Mouse (Mus musculus): ENCODE results near the gene D430042O09Rik.
"Not testable (repeated sequence)": the region's sequence is repeated elsewhere in the genome, so short reads cannot be mapped to it uniquely, and the experiment has no call there.

The D430042O09Rik gene

GRCm38 (mm10) chr7:125707593-125708022, at the start of gene D430042O09Rik, which contains the start of gene Gtf3c1:
D430042O09Rik (plus strand) TSS chr7:125707888.
Gtf3c1 (minus strand) TSS chr7:125707780.
- peak; percentile 99 for DNase-seq (ENCODE audit: inconsistent ontology term)

- no peak for DNase-seq (ENCODE audit: inconsistent ontology term)
These were observed 44.0 kb upstream of the D430042O09Rik start for GRCm38 (mm10) chr7:125663654-125664053.

GRCm38 (mm10) chr7:125670865-125671264, 36.8 kb upstream of the D430042O09Rik start:
- DNase-seq (ENCODE audit: inconsistent ontology term): no peak

- no peak for DNase-seq (ENCODE audit: inconsistent ontology term)
These were observed 36.3 kb upstream of the D430042O09Rik start for GRCm38 (mm10) chr7:125671396-125671795.

GRCm38 (mm10) chr7:125674916-125675315, 32.8 kb upstream of the D430042O09Rik start:
- DNase-seq (ENCODE audit: inconsistent ontology term): peak; percentile 4

- peak; percentile 81 for DNase-seq (ENCODE audit: inconsistent ontology term)
These were observed 28.9 kb upstream of the D430042O09Rik start for GRCm38 (mm10) chr7:125678756-125679155.

GRCm38 (mm10) chr7:125679936-125680335, 27.8 kb upstream of the D430042O09Rik start:
- no peak for DNase-seq (ENCODE audit: inconsistent ontology term)

- DNase-seq (ENCODE audit: inconsistent ontology term): no peak
These were observed 17.2 kb upstream of the D430042O09Rik start for GRCm38 (mm10) chr7:125690516-125690915.

GRCm38 (mm10) chr7:125694056-125694455, 13.6 kb upstream of the D430042O09Rik start:
- no peak for DNase-seq (ENCODE audit: inconsistent ontology term)

GRCm38 (mm10) chr7:125702791-125703190, 4.9 kb upstream of the D430042O09Rik start:
- no peak for DNase-seq (ENCODE audit: inconsistent ontology term)

- DNase-seq (ENCODE audit: inconsistent ontology term): no peak
These were observed 502 bp upstream of the D430042O09Rik start for GRCm38 (mm10) chr7:125707186-125707585.

- no peak for DNase-seq (ENCODE audit: inconsistent ontology term)
These were observed 412 bp downstream of the D430042O09Rik start for GRCm38 (mm10) chr7:125708100-125708499.

- DNase-seq (ENCODE audit: inconsistent ontology term): not testable (repeated sequence)
These were observed 5.9 kb downstream of the D430042O09Rik start for GRCm38 (mm10) chr7:125713542-125714055.

- no peak for DNase-seq (ENCODE audit: inconsistent ontology term)
These were observed 7.1 kb downstream of the D430042O09Rik start for GRCm38 (mm10) chr7:125714803-125715202.

GRCm38 (mm10) chr7:125716724-125717123, 9.0 kb downstream of the D430042O09Rik start:
- DNase-seq (ENCODE audit: inconsistent ontology term): peak; percentile 43

- DNase-seq (ENCODE audit: inconsistent ontology term): no peak
These were observed 9.9 kb downstream of the D430042O09Rik start for GRCm38 (mm10) chr7:125717612-125718011.

GRCm38 (mm10) chr7:125720370-125720769, 12.7 kb downstream of the D430042O09Rik start:
- no peak for DNase-seq (ENCODE audit: inconsistent ontology term)

- DNase-seq (ENCODE audit: inconsistent ontology term): no peak
These were observed 13.3 kb downstream of the D430042O09Rik start for GRCm38 (mm10) chr7:125721033-125721432.

- DNase-seq (ENCODE audit: inconsistent ontology term): no peak
These were observed 14.4 kb downstream of the D430042O09Rik start for GRCm38 (mm10) chr7:125722127-125722526.

GRCm38 (mm10) chr7:125723189-125723972, 15.7 kb downstream of the D430042O09Rik start:
- DNase-seq (ENCODE audit: inconsistent ontology term): peak; percentile 87

GRCm38 (mm10) chr7:125731679-125732078, 24.0 kb downstream of the D430042O09Rik start:
- DNase-seq (ENCODE audit: inconsistent ontology term): no peak

GRCm38 (mm10) chr7:125733791-125734190, 26.1 kb downstream of the D430042O09Rik start:
- no peak for DNase-seq (ENCODE audit: inconsistent ontology term)
